ENCODE assay signal across 8 mouse cellular contexts in the genomic region with DNA sequence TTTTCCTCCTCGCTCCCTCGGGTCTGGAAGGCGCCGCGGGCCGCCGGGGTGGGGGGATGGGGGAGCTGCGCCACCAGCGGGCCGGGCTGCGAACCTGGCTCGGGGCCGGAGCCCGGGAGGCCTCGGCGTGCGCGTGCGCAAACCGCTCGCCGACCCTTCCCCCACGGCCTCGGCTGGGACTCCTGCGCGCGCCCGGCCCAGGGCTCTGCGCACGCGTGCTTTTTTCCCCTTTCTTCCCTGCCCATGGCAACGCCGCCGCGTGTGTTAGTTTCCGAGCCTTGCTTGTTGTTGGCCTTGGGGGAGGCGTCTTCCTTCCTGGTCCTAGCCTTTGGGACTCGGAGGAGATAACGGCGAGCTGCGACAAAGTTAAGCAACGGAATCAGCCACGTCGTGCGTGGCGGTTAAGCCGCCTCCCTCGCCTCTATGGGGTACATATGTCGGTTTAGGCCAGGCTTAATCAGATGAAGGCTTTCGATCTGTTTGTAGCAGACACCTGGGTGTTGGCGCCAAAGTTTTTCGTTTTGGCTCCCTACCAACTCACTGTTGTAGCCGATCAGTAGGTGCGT. TPM values are rescaled to one million over a fixed set of nuclear protein-coding genes. Genes with fewer than 3 reads are reported as not detected.
DNase-seq lines count a peak whose midpoint lies in the region; ATAC-seq and TF ChIP-seq lines count a peak whose summit lies in the region.

No protein-coding gene starts in this region.

- peak overlapping the region; percentile 98 for H3K27ac ChIP-seq in embryonic facial prominence, embryonic 10.5 days (replicated peaks)
- peak overlapping the region; percentile 98 for H3K27ac ChIP-seq in intestine, postnatal 0 days (ENCODE audit: low read depth, low read length)
- peak overlapping the region; percentile 98 for H3K27ac ChIP-seq in midbrain, embryonic 10.5 days (replicated peaks)

- peaks cover 29% of the 10 kb centered on the region for H3K36me3 ChIP-seq in embryonic facial prominence, embryonic 10.5 days (replicated peaks)
- H3K36me3 ChIP-seq in intestine, postnatal 0 days (ENCODE audit: control insufficient read depth, insufficient read depth): no peaks in the 10 kb centered on the region
- peaks cover 26% of the 10 kb centered on the region for H3K36me3 ChIP-seq in midbrain, embryonic 10.5 days

- H3K9ac ChIP-seq in intestine, postnatal 0 days (ENCODE audit: low read depth, low read length): peak overlapping the region; percentile 98

- intact Hi-C loops in left cerebral cortex, postnatal 36 days (cut with DNase I): no loop called here

- H3K4me2 ChIP-seq in intestine, postnatal 0 days (replicated peaks; ENCODE audit: low read depth): peak overlapping the region; percentile 74

- H3K4me3 ChIP-seq in embryonic facial prominence, embryonic 10.5 days: peak overlapping the region; percentile 82
- H3K4me3 ChIP-seq in intestine, postnatal 0 days (ENCODE audit: low read depth, low read length): peak overlapping the region; percentile 95
- H3K4me3 ChIP-seq in midbrain, embryonic 10.5 days: peak overlapping the region; percentile 87

- peak; percentile 97 for DNase-seq in adrenal gland, postnatal 14 days
- DNase-seq in embryonic facial prominence, embryonic 10.5 days (ENCODE audit: low spot score): peak; percentile 93
- DNase-seq in left cerebral cortex, postnatal 36 days (ENCODE audit: low spot score in 2 of 2): peak; percentile 89 to 93
- peak; percentile 88 for DNase-seq in midbrain, embryonic 10.5 days (ENCODE audit: low spot score)
- DNase-seq in right cerebral cortex, postnatal 36 days (ENCODE audit: low spot score in 2 of 2): peak; percentile 84 to 85
- DNase-seq in urinary bladder, postnatal 4 days (ENCODE audit: low spot score in 2 of 2): peak; percentile 87 to 92

- no peaks in the 10 kb centered on the region for H3K9me3 ChIP-seq in embryonic facial prominence, embryonic 10.5 days
- no peaks in the 10 kb centered on the region for H3K9me3 ChIP-seq in intestine, postnatal 0 days (ENCODE audit: control insufficient read depth)
- no peaks in the 10 kb centered on the region for H3K9me3 ChIP-seq in midbrain, embryonic 10.5 days (replicated peaks)

- under 1% methylated on average over 54 of the region's 54 CpGs for WGBS in embryonic facial prominence, embryonic 10.5 days
- WGBS in intestine, postnatal 0 days: under 1% methylated on average over 45 of the region's 54 CpGs
- WGBS in midbrain, embryonic 10.5 days: under 1% methylated on average over 54 of the region's 54 CpGs

- H3K27me3 ChIP-seq in embryonic facial prominence, embryonic 10.5 days (replicated peaks; ENCODE audit: low read depth, poor library complexity, severe bottlenecking): no peaks in the 10 kb centered on the region
- H3K27me3 ChIP-seq in intestine, postnatal 0 days (replicated peaks; ENCODE audit: control insufficient read depth, insufficient read depth, low read length): no peaks in the 10 kb centered on the region
- no peaks in the 10 kb centered on the region for H3K27me3 ChIP-seq in midbrain, embryonic 10.5 days (ENCODE audit: low read depth, poor library complexity, severe bottlenecking)

- ATAC-seq in granulocyte monocyte progenitor cell, adult 5-6 weeks (replicated peaks; ENCODE audit: poor library complexity, severe bottlenecking): peak; percentile 53
- peak; percentile 72 for ATAC-seq in intestine, postnatal 0 days

- peaks cover 19% of the 10 kb centered on the region for H3K4me1 ChIP-seq in embryonic facial prominence, embryonic 10.5 days
- H3K4me1 ChIP-seq in intestine, postnatal 0 days (replicated peaks; ENCODE audit: control insufficient read depth, insufficient read depth, low read length): peaks cover 10% of the 10 kb centered on the region; the same call in 1 of the 2 replicates
- H3K4me1 ChIP-seq in midbrain, embryonic 10.5 days: peaks cover 23% of the 10 kb centered on the region

- TF ChIP-seq CTCF in intestine, postnatal 0 days (IDR thresholded peaks at IDR 0.05; ENCODE audit: low read depth): 0 out of 2 replicates have a peak, but pooled peaks have one; percentile 18

RNA-seq across cellular contexts. Expression of a gene that starts 0.6 kb away (rescaled TPM):
- 125 and 138 TPM in 2 replicates for total RNA-seq in adrenal gland, postnatal 14 days (2021)
- 175 and 177 TPM in 2 replicates for polyA plus RNA-seq in embryonic facial prominence, embryonic 10.5 days (2016; fragmentation: Nextera tagmentation; extraction: Ambion mirVana)
- total RNA-seq in granulocyte monocyte progenitor cell, adult 5-6 weeks (2014; fragmentation: Nextera tagmentation): 214 and 221 TPM in 2 replicates
- total RNA-seq in granulocyte monocyte progenitor cell, adult 5-6 weeks (2017): 477 and 505 TPM in 2 replicates
- 38.1 TPM in 2 replicates for polyA plus RNA-seq in intestine, postnatal 0 days (2015; fragmentation: Nextera tagmentation; extraction: Ambion mirVana)
- 100 to 1,000 TPM in 1 of 2 experiments, 10 to 100 TPM in 1; 99.9 to 136 TPM for total RNA-seq in left cerebral cortex, postnatal 36 days (2021)
- 154 and 165 TPM in 2 replicates for polyA plus RNA-seq in midbrain, embryonic 10.5 days (2016; fragmentation: Nextera tagmentation; extraction: Ambion mirVana)

RNA-seq across cellular contexts. Expression of a gene that starts 34.8 kb away (rescaled TPM):
- total RNA-seq in adrenal gland, postnatal 14 days (2021): 2.0 and 2.7 TPM in 2 replicates
- polyA plus RNA-seq in embryonic facial prominence, embryonic 10.5 days (2016; fragmentation: Nextera tagmentation; extraction: Ambion mirVana): 3.2 and 3.4 TPM in 2 replicates
- total RNA-seq in granulocyte monocyte progenitor cell, adult 5-6 weeks (2014; fragmentation: Nextera tagmentation): 38.8 and 56.1 TPM in 2 replicates
- 25.8 and 26.9 TPM in 2 replicates for total RNA-seq in granulocyte monocyte progenitor cell, adult 5-6 weeks (2017)
- 0.44 and 0.59 TPM in 2 replicates for polyA plus RNA-seq in intestine, postnatal 0 days (2015; fragmentation: Nextera tagmentation; extraction: Ambion mirVana)
- total RNA-seq in left cerebral cortex, postnatal 36 days (2021): under 1 TPM; 0.25 to 0.72 TPM
- polyA plus RNA-seq in midbrain, embryonic 10.5 days (2016; fragmentation: Nextera tagmentation; extraction: Ambion mirVana): 2.8 and 2.9 TPM in 2 replicates

Comparison
In these comparisons a context has a peak if more than half of its experiments do, and no peak if none do; other contexts are left out.
1. Peak in every context shown above with its lines: DNase-seq, ATAC-seq, H3K4me3 ChIP-seq and H3K27ac ChIP-seq.